Mouse (Mus musculus): ENCODE data around the gene Pik3r6.

Gene Pik3r6

DNA sequence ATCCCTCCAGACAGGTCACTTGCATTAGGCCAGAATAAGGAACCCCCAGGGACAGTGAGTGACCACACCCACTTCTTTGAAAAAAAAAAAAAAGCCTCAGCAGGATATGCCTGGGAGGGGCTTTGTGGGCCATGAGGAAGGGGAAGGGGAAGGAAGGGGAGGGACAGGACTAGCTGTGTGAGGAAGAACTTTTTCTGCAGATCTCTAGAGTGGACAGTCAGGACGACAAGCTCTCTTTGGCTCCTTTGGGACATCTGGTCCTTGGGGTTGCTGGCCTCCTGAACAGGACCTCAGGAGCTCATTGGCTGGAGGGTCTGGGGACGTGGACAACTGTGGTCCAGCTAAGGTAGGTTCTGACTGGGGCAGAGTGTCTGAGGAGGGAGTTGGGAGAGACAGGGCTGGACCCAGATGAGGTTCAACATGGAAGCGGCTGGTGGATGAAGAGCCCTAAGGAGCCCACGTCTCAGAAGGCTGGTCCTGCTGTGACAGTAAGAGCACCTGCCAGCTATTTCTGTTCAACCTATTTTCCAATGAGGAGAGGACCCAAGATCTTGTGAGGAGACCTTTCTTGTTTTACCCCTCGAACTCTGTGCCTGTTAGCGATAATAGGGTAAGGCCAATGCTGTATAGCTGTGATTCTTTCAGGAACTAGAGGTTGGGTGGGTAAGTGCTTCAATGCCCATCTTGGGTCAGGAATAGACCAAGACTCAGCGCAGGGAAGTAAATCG, at the start of gene Pik3r6:
Gene Pik3r6, plus strand, starts transcription at position 118 of the 728 bp plus-strand sequence.
- no peak for DNase-seq (ENCODE audit: low spot score)

DNA sequence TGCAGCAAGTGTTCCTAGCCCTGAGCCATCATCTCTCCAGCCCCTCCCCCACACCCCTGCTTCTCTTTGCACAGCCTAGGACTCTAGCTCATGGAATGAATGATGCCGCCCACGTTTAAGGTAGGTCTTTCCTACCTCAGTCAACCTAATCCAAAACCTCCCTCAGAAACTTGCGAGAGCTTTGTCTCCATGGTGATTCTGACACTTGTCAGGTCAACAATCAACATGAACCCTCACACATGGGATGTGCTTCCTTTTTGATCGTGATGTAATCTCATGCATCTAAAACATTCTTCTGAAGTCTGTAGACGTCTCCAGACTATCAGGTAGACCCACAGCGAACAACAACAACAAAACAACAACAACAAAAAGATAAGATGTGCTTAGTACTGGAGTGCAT, 49.5 kb upstream of the Pik3r6 start:
- DNase-seq (ENCODE audit: low spot score): no peak

DNA sequence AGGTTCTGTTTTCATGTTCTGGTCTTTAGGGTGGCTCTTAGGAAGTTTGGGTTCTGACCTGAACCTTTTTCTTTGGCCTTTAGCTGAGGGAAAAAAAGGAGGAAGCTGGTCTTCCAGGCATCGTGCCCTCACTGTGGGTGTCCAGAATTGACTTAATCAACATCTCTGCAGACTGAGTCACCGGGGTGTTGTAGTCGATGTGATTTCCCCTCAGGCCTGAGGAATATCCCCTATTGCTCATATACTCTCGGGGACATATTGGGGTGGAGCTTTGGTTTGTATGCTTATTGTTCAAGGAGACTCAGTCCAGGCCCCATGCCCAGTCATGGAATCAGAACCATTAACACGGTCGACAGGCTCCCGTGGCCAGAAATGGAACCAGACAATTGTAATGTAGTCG, 44.7 kb upstream of the Pik3r6 start:
- DNase-seq (ENCODE audit: low spot score): no peak

DNA sequence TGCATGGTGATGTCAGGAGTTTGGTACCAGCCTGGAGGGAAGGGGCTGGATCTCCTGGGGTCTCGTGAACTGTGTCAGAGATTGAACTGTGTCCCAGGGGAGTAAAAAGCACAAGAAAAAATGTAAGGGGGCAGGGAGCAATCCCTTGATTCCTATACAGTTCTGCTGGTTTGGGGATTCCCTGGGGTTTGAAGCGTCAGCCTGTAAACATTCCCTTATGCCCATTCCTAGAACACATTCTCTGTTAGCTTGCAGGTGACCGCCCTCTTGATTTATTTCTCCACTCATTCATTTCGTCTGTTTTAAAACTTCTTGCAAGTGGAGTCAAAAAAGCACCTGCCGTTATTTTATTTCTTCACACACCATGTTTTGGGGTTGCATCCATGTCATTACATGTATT, 43.8 kb upstream of the Pik3r6 start:
- DNase-seq (ENCODE audit: low spot score): no peak

DNA sequence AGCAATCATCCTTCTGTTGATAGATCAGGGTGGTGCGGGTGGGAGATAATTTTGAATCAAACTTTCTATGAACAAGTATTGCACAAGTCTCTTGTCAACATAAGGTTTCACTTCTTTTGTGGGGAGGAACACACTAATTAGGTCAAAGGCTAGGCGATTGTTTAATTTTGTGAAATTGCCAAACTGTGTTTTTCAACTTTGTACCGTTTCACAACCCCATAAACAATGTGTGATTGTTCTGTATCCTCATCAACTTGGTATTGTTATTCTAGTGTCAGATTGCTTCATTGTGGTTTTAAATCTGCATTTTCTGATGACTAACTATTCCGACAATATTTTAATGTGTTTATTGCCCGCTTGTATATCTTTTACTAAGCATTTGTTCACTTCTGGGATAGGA, 43.3 kb upstream of the Pik3r6 start:
- DNase-seq (ENCODE audit: low spot score): no peak

DNA sequence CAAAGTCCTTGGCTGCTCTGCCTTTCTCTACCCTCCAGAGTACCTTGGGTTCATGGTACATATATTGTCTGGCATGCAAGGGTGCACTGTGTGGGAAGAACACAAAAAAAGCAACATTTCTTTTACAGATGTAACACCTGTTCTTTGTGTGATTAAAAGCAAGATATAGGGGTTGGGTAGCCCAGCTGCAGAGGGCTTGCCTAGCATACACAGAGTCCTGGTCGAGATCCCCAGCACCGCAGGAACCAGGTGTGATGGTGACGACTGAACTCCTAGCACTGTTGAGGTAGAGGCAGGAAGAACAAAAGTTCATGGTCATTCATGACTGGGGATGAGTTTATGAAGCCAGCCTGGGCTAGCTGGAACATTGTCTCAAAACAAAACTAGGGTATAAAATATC, 40.1 kb upstream of the Pik3r6 start:
- no peak for DNase-seq (ENCODE audit: low spot score)

DNA sequence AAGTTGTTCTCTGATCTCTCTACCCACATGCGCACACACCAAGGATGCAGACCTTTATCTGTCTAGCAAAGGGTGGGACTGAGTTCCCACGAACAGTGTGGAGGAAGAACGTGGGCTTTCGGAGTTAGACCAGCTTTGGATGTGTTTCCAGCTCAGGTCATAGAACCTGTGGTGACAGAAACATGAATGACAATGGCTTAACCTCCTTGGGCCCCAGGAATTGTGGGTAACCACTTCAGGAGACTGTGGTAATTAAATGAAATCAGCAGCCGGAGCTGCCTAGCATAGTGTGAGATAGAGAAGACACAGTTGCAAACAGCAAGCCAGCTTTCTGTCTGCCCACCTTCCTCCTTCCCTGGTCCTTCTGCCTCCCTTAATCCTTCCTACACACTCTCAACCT, 38.6 kb upstream of the Pik3r6 start:
- DNase-seq (ENCODE audit: low spot score): no peak

DNA sequence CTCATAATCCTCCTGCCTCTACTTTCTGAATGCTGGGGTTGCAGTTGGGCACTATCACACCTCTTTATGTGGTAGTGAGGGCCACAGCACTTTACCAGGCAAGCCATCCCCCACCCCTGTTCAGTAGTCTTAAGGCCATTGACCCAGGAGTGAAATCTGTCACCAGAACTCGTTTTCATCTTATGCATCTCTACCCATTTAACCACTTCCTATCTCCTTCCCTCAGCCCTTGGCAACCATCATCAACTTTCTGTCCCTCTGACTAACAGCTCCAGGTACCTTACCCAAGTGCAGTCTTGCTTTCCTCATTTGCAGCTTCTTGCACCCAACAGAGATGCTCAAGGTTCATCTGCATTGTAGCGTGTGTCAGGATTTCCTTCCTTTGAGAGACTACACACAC, 37.7 kb upstream of the Pik3r6 start:
- DNase-seq (ENCODE audit: low spot score): no peak

DNA sequence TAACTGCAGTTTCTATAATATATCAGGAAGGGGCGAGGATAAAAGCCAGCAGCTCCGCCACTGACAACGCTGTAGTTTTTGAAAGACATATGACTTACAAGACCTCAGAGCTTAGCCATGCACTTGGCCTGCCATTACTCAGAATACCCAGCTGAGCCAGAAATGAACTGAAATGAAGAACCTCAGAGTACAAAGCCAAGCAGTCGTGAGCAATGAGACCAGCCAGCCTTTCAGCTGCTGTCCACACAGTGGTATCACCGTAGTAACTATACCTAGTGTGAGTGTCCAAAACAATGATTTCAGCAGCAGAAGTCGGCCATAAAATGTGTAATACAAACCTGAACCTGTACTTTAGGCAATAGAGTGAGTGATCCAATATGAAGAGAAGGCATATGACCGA, 35.4 kb upstream of the Pik3r6 start:
- DNase-seq (ENCODE audit: low spot score): no peak

DNA sequence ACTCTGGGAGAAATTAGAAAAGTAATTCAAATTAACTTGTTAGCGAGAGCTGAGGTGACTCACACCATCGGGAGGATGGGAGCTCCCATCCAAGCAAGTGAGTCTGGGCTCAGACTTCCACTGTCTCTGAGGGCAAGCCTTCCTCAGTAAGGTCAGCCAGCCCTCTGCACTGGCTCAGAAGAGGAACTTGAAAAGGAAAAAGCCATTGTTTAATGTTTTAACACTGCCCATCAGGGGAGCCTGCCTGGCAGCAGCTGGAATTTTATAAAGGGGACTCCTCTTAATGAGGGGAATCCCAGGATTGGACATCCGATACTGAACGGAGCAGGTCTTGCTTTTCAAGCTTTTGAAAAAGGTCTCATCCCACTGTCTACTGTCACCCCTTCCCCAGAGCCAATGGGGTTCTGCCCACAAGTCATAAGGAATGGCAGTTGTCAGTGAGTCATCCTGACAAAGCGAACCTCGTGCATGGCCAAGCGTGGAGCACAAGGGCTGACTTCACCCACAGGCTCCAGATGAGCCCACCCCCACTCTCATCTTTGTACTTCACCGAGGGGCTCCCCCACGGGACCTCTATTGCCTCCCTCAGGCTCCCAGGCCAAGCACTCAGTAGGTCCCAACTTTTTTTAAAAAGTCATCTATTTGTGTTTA, 34.7 kb upstream of the Pik3r6 start:
- no peak for DNase-seq (ENCODE audit: low spot score)

DNA sequence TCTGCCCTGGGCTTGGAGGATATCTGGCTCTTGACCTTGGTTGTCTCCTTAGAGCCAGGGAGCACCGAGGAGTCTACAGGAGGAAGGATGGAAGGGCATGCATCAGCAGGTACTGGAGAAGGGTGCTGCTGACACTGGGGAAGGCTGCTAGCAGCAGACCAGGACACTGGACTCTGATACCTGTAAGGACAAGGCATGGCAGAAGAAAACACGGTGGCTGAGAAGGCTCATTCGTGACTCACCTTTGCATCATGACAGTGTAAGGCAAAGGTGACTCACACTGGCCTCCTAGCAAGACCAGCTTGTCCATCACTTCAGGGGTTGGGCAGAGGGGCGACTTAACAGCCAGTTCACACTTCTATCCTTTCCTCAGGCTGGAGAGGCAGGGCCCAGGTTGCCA, 33.9 kb upstream of the Pik3r6 start:
- no peak for DNase-seq (ENCODE audit: low spot score)

DNA sequence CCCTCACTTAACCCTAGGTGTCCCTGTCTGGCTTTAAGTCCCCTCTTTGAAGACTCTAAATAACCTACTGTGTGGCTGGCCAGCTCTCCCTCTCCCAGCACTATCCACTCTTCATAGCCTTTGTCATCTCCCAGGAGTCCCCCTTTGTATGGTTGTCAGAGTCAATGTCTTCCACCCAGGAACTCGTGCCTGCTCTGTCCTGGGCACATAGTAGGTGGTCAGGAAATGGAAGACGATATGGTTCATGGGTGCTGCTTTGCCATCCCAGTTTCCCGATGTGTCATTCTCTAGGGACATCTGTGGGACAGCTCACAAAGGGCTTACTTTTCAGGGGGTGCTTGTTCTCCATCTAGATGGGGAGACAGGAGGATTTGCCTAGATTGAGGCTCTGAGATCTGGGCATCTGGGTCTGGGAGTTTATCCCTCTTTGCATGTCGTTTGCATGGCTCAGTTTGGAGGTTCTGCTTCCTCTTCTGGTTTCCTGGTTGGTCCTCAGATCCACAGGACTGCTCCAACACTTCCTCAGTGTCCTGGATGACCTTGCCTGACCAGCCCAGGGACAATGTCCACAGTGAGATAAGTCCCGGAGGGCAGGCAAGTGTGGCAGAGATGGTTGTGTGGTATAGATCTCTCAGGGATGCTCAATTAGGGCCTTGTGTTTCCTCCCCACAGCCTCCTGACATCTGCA, 30.5 kb upstream of the Pik3r6 start:
- DNase-seq (ENCODE audit: low spot score): no peak

DNA sequence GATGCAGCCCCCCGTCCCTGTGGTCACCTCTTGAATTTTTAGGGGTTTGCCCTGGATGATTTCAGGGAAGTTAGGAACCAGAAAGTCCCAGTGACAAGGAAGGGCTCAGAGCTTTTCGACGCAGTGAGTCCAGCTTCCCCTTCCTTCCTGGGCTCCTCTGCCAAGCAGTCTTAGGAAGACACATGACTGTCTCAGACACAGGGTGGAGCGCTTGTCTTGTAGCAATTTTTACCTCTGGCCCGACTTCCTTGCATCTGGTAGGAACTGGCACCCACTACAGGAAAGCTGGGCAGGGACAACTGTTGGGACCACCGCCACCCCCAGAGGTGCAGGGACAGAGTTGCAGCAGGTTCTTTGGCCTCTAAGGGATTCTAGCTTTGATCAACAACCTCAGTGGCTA, 28.2 kb upstream of the Pik3r6 start:
- no peak for DNase-seq (ENCODE audit: low spot score)

DNA sequence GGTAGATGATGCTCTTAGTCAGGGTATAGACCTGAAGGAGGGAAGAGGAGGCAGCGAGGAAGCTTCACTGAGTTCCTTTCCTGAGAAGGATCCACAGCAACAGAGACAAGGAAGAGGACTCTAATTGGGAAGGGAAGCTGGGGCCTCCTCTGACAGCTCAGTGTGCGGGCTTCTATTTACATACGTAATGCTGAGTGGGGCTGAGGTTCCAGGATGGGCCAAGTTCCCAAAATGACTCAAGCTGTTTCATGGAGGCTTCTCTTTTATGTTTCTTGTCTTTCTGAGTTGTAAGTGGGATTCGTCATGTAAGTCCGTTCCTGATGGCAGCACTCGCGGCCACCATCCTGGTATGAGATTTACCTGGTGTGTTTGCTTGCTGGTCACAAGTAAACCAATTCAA, 27.1 kb upstream of the Pik3r6 start:
- DNase-seq (ENCODE audit: low spot score): no peak

DNA sequence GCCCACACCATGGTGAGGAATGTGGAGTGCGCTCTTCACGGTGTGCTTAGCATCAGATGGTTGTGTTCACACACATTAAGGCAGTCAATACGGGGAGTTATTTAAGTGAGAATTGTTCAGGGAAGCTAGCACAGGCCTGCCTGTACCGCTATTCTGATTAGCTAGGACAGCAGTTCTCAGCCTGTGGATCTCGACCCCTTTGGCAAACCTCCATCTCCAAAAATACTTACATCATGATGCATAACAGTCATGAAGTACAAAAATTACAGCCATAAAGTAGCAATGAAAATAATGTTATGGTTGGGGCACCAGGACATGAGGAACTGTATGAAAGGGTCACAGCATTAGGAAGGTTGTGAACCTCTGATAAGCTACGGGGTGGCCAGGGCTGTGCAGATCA, 25.2 kb upstream of the Pik3r6 start:
- DNase-seq (ENCODE audit: low spot score): no peak

DNA sequence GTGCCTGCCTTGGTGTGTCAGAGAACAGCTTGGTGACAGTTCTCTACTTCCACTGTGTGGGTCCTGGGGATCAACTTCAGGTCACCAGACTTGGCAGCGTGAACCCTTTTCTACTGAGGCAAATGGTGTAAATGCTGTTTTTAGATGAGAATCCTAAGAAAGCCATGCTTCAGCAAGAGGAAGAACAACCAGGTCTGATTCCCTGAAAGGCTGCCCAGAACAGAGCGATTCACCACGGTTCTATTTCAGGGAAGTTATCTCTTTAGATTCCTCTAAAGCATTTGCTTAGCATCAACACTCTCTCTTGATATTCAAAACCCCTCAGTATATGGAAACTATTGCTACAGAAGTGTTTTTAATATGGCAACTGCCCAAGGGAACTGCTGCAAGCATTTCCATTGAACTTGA, 24.2 kb upstream of the Pik3r6 start:
- DNase-seq (ENCODE audit: low spot score): no peak

DNA sequence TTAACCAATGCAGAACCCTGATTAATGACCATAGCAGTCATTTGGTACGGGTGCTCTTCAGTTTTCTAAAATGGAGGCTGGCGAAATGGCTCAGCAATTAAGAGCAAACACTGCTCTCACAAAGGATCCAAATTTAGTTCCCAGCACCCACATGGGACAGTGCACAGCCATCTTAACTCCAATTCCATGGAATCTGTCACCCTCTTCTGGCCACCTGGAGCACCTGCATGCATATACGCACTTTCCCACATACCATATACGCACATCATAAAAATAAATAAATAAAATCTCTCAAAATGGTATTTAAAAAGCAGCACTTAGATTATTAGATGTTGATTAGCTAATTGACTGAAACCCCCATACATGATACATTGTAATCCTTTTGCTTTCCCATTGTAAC, 22.2 kb upstream of the Pik3r6 start:
- DNase-seq (ENCODE audit: low spot score): no peak

DNA sequence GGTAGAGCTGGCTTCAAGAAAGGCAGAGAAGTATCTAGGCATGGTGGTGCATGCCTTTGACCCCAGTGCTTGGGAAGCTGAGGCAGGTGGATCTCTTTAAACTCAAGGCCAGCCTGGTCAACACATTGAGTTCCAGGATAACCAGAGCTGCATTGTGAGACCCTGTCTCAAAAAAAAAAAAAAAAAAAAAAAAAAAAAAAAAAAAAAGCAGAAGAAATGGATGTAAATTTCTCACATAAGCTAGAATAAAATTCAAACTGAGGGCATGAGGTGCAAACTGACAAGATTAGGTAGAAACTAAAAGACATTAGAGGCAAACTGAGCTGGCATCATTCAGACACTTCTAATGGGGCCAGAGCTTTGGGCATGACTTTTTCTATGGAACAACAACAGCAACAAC, 20.8 kb upstream of the Pik3r6 start:
- no peak for DNase-seq (ENCODE audit: low spot score)

DNA sequence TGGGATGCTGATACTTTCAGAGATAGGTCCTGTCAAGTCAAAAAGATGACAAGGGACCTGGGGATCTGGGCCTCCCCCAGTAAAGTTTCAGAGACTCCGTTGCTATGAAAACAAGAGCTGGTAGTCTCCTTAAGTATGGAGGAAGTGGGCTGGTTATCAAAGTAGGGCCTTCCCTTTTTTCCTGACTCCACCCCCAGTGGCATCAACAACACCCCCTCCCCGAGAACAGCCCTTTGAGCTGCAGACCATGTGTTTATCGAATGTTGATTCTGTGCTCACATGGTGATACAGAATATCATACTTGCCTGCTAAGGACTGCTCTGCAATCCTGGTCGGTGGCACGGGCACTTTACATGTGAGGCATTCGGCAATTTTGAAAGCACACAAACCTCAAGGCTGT, 19.6 kb upstream of the Pik3r6 start:
- DNase-seq (ENCODE audit: low spot score): no peak

DNA sequence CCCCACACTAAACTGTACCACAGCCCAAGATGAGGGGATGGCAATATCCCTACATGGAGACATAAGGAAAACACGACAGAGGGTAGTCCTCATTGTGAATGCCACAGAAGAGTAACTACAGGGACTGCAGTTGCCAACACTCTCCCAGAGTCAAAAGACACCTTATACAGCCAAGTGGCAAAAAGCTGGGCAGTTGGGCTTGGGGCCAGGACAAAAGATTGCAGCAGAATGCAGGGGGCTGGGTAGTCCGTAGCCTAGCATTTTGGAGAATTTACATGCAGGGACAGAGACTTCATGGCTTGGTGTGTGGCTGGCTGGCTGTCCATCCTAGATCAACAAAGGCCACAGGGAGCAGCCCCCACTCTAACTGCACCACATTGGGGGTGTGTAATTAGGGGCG, 18.4 kb upstream of the Pik3r6 start:
- DNase-seq (ENCODE audit: low spot score): no peak

DNA sequence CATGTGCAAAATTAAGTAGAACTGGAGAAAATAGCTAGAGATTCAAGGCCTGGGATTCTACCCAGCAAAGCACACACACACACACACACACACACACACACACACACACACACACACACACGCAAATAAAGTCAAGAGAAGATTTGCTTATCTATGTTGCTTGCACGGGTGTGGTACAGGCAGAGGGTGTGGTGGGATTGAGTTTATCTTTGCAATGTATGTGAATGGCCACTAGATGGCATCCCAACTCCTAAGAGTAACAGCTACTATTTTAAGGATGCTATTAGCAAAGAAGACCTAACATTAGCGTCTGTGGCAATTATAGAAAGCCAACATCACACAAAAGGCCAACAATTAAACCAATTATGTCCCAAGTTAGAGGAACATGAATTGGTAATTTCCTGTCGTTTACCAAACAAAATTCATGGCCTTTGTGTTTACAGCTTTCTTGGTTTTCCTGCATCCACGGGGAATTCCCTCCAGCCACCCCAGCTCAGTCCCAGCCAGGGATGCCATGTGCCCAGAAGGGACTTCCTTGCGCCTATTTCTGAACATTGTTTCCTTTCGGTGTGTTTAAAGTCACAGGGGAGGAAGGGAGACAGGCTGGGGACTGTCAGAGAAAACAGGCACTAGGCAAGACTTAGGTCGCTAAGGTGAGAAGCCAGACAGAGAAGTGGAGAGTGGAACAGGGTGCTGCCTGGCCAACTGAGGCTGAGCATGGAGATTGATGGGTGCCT, 17.4 kb upstream of the Pik3r6 start:
- peak; percentile 52 for DNase-seq (ENCODE audit: low spot score)

DNA sequence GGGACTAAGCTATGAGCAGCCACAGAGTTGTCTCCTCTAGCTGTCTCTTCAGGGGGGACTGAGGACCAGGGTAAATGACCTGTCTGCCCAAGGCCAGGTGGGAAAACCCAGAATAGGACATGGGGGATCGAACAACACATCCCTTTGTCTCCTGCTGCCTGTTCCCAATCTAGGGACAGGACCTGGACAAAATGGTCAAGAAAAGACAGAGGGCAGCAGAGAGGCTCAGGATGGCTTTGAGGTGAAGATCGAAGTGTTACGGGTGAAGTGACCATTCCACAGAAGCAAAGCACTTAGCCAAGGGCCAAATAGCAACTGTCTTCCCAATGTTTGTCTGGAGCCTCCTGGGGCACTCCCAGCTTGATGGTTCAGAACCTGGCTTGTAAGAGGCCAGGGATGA, 16.7 kb upstream of the Pik3r6 start:
- no peak for DNase-seq (ENCODE audit: low spot score)

DNA sequence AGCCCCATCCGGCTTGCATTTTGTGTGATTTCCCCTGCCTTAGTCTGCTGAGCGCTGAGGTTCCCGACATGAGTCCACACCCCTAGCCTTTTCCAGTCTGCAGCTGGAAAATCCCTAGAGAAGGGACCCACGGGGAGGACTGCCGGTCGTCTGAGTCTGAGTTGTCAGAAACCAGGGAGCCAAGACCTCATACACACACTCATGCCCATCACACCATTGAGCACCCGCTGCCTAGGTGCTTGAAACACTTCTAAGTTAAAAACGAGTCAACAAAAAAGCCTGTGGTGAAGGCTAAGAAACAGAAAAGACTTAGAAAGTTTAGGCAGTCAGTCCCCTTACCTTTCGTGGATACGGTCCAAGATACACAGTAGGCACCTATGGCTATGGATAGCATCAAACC, 15.1 kb upstream of the Pik3r6 start:
- no peak for DNase-seq (ENCODE audit: low spot score)

Data from layer of hippocampus, adult 9-10 months (tissue).